9 mouse cellular contexts compared by ENCODE assay signal in genomic region chr6:115085274-115085841, GRCm38 (mm10). TPM values are rescaled to one million over a fixed set of nuclear protein-coding genes. Genes with fewer than 3 reads are reported as not detected.
A peak's percentile ranks its signal among the peaks of the same experiment; 100 is the strongest.
DNase-seq lines count a peak whose midpoint lies in the region.
"Had no signal": no experiment of that assay in that cellular context is flagged by ENCODE, and none has a peak within 500 bp of the region (broad histone marks: within the 10 kb centered on the region; RNA-seq: fewer than 3 reads in every experiment).

No protein-coding gene starts in this region.

- intact Hi-C loops in left cerebral cortex, postnatal 14 days (cut with DNase I): no loop called here
- intact Hi-C loops in heart, postnatal 14 days (cut with DNase I): no loop called here

- DNase-seq in Muller cell, postnatal 12 days (ENCODE audit: inconsistent ontology term): peak; percentile 31
- DNase-seq in cerebellum, adult 8-10 months: peak; percentile 78
- peak; percentile 78 to 91 for DNase-seq in layer of hippocampus, adult 18-20 months (ENCODE audit: low spot score in 2 of 2)
- DNase-seq in left cerebral cortex, postnatal 14 days (ENCODE audit: low spot score in 2 of 2): peak; percentile 78 to 92
- no peak for DNase-seq in urinary bladder, postnatal 4 days (ENCODE audit: low spot score in 2 of 2)
- no peak for DNase-seq in testis, postnatal 10 days (ENCODE audit: low spot score)
- no peak for DNase-seq in heart, postnatal 14 days
- no peak for DNase-seq in spleen, adult 12 weeks (ENCODE audit: low spot score)
- DNase-seq: gastrocnemius, postnatal 25 days had no signal

RNA-seq across cellular contexts. Expression of gene Tamm41, which starts 47.7 kb away (rescaled TPM):
- 10 to 100 TPM; 17.2 to 18.5 TPM for total RNA-seq in layer of hippocampus, adult 18-20 months (2021)
- 10 to 100 TPM; 17.3 to 21.9 TPM for total RNA-seq in left cerebral cortex, postnatal 14 days (2021)
- 10 to 100 TPM; 12.5 to 14.4 TPM for total RNA-seq in heart, postnatal 14 days (2021)

RNA-seq across cellular contexts. Expression of gene Syn2, which starts 49.3 kb away (rescaled TPM):
- total RNA-seq in layer of hippocampus, adult 18-20 months (2021): 100 to 1,000 TPM; 579 to 589 TPM
- total RNA-seq in left cerebral cortex, postnatal 14 days (2021): 100 to 1,000 TPM; 509 to 518 TPM
- 1 to 10 TPM; 5.1 to 5.4 TPM for total RNA-seq in heart, postnatal 14 days (2021)

Comparison
In these comparisons a context has a peak if more than half of its experiments do, and no peak if none do; other contexts are left out.
1. DNase-seq: peak in Muller cell, postnatal 12 days (single experiment), cerebellum, adult 8-10 months (single experiment), layer of hippocampus, adult 18-20 months (2 of 2) and left cerebral cortex, postnatal 14 days (2 of 2); none in urinary bladder, postnatal 4 days (0 of 2), testis, postnatal 10 days (single experiment), heart, postnatal 14 days (0 of 2) and spleen, adult 12 weeks (single experiment).
2. RNA of gene Syn2, which starts 49.3 kb away (total RNA-seq): 579 to 589 TPM in layer of hippocampus, adult 18-20 months and 509 to 518 TPM in left cerebral cortex, postnatal 14 days; 5.1 to 5.4 TPM in heart, postnatal 14 days; every median in the first group is over 10 times any median in the second.